Mouse (Mus musculus) CD4-positive helper T cell, adult 2 months (primary cell): ENCODE measurements around the gene Nxf3.
A peak's percentile ranks its signal among the peaks of the same experiment; 100 is the strongest.
"Not testable (repeated sequence)": the region's sequence is repeated elsewhere in the genome, so short reads cannot be mapped to it uniquely, and the experiment has no call there.

Source experiments
- DNase-seq: peaks from one replicate; pipeline ENCODE4 v3.0.0-alpha.2; 2012; ENCODE audit warnings: low read depth, missing footprints, low spot score

Gene Nxf3

GRCm38 (mm10) chrX:136085155-136085554 lies at the start of gene Nxf3:
TSS of gene Nxf3 (minus strand) at chrX:136085255.
- no peak for DNase-seq

DNA sequence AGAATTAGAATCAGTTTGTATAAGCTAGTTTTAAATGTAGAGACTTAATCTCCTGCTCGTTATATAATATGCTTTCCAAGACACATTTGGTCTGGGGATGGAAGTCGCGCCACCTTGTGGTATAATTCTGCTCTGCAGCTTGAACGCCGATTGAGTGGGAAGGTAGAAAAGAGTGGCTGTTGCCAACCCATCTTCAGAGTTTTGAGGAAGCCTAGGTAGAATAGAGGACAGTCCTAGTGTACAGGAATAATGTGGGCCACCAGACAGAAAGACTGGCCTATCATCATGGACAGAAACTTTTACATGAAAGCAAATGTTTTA lies 42.6 kb upstream of the Nxf3 start:
- DNase-seq = peak; percentile 4

GRCm38 (mm10) chrX:136127038-136127743 lies 42.1 kb upstream of the Nxf3 start:
- DNase-seq = no peak

DNA sequence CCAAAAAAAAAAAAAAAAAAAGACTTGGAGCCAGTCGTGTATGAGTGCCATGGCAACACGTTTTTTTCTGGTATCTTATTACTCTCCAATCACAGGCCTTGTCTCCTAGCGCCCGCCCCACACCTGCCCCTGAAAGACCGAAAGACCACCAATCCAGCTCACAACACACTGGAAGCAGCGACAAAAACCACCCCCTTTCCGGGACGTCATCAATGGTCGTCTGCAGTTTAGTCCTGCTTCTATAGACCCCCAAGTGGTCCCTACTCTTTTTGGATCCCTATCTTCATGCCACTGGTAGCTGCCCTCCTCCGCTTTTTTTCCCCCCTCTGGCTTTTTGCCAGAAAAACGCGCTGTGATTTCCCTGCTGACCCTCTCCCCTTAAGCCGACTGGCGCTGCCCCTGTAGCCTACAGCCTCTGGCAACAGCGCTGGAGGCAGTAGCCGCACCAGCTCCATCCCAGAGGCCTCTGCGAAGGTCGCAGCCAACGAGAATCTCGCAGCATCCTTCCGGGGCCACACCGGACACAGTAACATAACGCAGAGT lies 30.4 kb upstream of the Nxf3 start:
- DNase-seq = no peak

GRCm38 (mm10) chrX:136115015-136115414 lies 30.0 kb upstream of the Nxf3 start:
- DNase-seq = no peak

GRCm38 (mm10) chrX:136107942-136108341 lies 22.9 kb upstream of the Nxf3 start:
- no peak for DNase-seq

- no peak for DNase-seq
Measured at GRCm38 (mm10) chrX:136104724-136105088, 19.7 kb upstream of the Nxf3 start.

GRCm38 (mm10) chrX:136104046-136104723 lies 19.1 kb upstream of the Nxf3 start:
- DNase-seq = no peak

DNA sequence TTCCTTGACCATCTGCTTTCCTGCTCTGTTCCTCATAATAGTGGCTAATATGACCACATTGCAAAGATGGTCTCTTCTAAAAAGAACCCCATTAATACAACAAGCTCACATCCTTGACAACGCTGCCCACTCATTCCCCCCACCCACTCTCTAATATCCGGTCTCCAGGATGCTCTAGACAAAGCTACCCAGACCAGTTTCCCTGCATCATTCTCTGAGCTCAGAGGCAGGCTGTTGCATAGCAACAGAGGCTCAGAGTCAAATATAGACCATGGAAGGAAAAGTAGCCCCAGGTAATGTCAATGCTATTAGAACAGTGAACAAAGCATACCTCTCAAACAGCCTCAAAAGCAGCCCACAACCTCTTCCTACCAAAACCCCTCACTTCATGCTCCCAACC lies 9.4 kb upstream of the Nxf3 start:
- no peak for DNase-seq

- no peak for DNase-seq
Measured at GRCm38 (mm10) chrX:136092497-136093279, 7.6 kb upstream of the Nxf3 start.

DNA sequence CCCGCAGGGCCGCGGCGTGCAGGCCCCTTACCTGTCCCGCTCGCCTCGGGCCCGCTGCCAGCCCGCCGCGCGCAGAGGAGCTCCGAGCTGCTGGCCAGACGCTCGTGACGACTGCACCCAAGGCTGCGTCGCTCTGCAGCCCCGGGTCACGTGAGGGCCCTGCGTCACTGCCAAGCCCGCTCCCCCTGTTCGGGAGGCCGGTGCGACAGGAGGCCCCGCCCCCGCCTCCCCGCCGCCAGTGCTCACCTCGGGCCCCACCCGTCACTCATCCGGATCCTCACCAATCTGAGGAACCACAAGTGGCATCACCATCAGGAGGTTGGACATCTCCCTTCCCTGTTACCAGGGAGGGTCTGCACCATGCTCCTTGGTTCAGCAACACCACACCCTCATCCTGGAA lies 17.0 kb downstream of the Nxf3 start, which contains the start of gene Bex2:
Gene Bex2, minus strand, starts transcription at position 217 of the 400 bp plus-strand sequence.
- DNase-seq = not testable (repeated sequence)

DNA sequence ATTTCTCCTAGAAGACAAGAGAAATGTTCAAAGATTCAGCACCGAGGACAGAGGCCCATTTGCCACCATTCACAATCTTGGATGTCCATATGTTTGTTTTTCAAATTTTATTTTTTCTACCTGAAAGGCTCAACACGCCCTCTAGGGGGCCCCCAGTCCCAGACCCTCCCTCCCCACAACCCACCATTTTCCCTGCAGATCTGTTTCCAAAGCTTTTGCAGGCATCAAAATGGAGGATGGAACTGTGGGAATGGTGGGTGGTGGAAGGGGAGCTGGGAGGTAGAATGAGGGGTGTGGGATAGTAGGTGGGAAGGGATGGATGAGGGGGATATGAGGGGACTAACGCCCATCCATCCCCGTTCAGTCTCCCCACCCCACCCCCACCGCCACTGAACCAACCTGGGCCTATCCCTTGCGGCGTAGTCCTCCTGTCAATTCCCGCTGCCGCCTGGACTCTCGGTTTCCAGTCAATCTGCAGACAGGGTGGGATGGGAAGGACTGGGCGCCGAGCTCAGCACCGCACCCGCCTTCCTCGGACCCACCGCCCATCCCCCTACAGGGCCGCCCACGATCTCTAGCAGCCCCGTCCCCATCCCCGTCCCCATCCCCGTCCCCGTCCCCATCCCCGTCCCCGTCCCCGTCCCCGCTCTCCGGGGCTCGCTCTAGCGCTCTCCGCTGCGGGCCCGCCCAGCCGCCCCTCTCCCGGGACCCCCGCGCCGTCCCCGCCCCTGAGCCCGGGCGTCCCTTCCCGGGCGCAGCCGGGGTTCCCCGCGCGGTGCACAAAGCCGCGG lies 17.7 kb downstream of the Nxf3 start:
- not testable (repeated sequence) for DNase-seq

DNA sequence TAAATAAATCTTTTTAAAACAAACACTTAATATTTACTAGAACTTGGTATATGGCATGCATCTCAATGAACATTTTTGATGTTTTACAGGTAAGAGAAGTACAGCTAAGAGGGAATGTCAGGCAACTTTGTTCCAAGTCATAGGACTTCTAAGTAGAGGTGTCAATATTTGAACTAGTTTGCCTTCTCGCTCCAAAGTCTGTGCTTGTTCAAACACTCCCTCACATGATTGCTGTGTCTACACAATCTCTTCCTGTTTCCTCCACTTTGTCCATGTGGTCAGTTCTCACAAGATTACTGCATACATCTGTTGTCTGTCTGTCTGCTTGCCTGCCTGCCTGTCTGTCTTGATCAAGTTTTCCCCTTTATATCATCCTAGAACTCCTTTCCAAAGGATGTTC lies 24.4 kb downstream of the Nxf3 start:
- DNase-seq = no peak

DNA sequence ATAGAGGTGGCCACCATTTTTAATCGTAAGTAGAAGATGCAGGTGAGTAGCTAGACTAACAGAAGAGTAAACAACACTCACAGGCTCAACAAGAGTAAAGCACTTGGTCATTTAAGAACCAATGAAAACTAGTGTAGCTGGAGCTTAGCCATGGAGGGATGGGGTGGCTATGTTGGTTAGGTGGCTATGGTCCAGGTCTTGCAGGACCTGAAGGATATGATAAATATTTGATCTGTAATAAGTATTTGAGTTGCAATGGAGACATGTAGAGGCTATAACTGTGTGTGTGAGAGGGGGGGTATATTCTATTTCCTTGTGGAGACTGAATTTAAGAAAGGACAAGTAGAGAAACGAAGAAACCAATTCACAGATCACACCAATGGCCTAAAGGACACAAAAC lies 33.8 kb downstream of the Nxf3 start:
- no peak for DNase-seq

DNA sequence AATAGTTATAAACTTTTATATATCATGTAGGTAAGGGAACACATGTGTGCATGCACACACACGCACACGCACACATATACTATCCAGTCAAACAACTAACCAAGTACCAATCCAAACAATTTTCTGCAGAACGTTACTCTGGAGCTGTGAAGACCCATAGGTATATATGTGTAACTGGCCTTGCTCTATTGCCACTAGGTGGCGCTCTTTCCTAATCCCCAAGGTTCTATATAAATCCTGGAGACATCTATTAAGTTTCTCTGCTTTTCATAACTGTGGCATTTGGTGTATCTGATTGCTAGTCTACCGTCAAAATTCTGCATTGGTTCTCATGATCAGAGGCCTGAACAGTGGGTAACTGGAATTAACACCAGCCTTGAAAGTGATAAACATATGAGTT lies 37.5 kb downstream of the Nxf3 start:
- peak; percentile 22 for DNase-seq

DNA sequence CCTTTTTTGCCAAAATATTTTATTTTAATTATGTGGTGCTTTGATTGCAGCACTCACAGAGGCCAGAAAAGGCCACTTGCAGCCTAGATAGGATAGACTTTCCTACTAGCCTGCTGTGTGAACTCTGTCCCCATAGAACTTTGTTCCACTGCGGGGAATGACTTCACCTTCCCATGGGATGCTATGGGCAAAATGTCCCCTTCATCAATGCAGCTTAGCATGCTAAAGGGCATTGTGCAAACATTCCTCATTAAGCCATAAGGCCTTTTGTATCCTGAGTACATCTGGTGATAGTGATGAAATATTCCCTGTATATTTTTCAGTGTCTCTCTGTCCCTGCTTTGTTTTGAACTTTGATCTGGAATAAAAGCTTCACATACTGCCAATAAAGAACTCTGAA lies 41.3 kb downstream of the Nxf3 start:
- DNase-seq = no peak

GRCm38 (mm10) chrX:136032799-136033763 lies 52.0 kb downstream of the Nxf3 start, which contains the start of gene Arxes1:
TSS of gene Arxes1 (plus strand) at chrX:136033367.
- not testable (repeated sequence) for DNase-seq

GRCm38 (mm10) chrX:136030331-136030730 lies 54.7 kb downstream of the Nxf3 start:
- DNase-seq = no peak
